Mouse (Mus musculus): Measurements from ENCODE around the gene Wnt3. TPM values are rescaled to one million over a fixed set of nuclear protein-coding genes. Genes with fewer than 3 reads are reported as not detected.

The Wnt3 gene
- polyA plus RNA-seq, 1 experiment from 2014 or later, result 1.5 TPM

- H3K4me3 ChIP-seq, result no peak overlapping the region
- no peaks in the 10 kb centered on the region for H3K27me3 ChIP-seq (ENCODE audit: insufficient read depth, poor library complexity, severe bottlenecking)
- 0 out of 2 replicates have a peak, but pooled peaks cover 14% of the 10 kb centered on the region for H3K36me3 ChIP-seq
- no peak for DNase-seq (ENCODE audit: low spot score)
- H3K4me1 ChIP-seq, result no peaks in the 10 kb centered on the region
- no peaks in the 10 kb centered on the region for H3K9me3 ChIP-seq
- 83% methylated on average over 3 of the region's 3 CpGs for WGBS
- H3K27ac ChIP-seq, result no peak overlapping the region
Observed at GRCm38 (mm10) chr11:103831766-103832165, 57.8 kb downstream of the Wnt3 start.

GRCm38 (mm10) chr11:103832331-103832730 lies 58.4 kb downstream of the Wnt3 start:
- no peak overlapping the region for H3K4me3 ChIP-seq
- no peak for DNase-seq (ENCODE audit: low spot score)
- H3K36me3 ChIP-seq, result 0 out of 2 replicates have a peak, but pooled peaks cover 9% of the 10 kb centered on the region
- H3K27ac ChIP-seq, result no peak overlapping the region
- no peaks in the 10 kb centered on the region for H3K27me3 ChIP-seq (ENCODE audit: insufficient read depth, poor library complexity, severe bottlenecking)
- no peaks in the 10 kb centered on the region for H3K4me1 ChIP-seq
- 85% methylated on average over 4 of the region's 4 CpGs for WGBS
- no peaks in the 10 kb centered on the region for H3K9me3 ChIP-seq

- H3K36me3 ChIP-seq, result no peaks in the 10 kb centered on the region
- H3K27ac ChIP-seq, result no peak overlapping the region
- DNase-seq (ENCODE audit: low spot score), result no peak
- no peaks in the 10 kb centered on the region for H3K9me3 ChIP-seq
- no peak overlapping the region for H3K4me3 ChIP-seq
- 73% methylated on average over 2 of the region's 2 CpGs for WGBS
- H3K4me1 ChIP-seq, result peaks cover 13% of the 10 kb centered on the region
- no peaks in the 10 kb centered on the region for H3K27me3 ChIP-seq (ENCODE audit: insufficient read depth, poor library complexity, severe bottlenecking)
Observed at GRCm38 (mm10) chr11:103838955-103839354, 65.0 kb downstream of the Wnt3 start.

GRCm38 (mm10) chr11:103840834-103841233 lies 66.9 kb downstream of the Wnt3 start:
- peaks cover 13% of the 10 kb centered on the region for H3K4me1 ChIP-seq
- H3K9me3 ChIP-seq, result no peaks in the 10 kb centered on the region
- H3K36me3 ChIP-seq, result no peaks in the 10 kb centered on the region
- peak; percentile 74 for DNase-seq (ENCODE audit: low spot score)
- no peaks in the 10 kb centered on the region for H3K27me3 ChIP-seq (ENCODE audit: insufficient read depth, poor library complexity, severe bottlenecking)
- WGBS, result 11% methylated on average over 11 of the region's 11 CpGs
- no peak overlapping the region for H3K4me3 ChIP-seq
- no peak overlapping the region for H3K27ac ChIP-seq

GRCm38 (mm10) chr11:103848287-103848686 lies 74.3 kb downstream of the Wnt3 start:
- no peak for DNase-seq (ENCODE audit: low spot score)
- Histone ChIP-seq H3K36me3 (no peaks in the 10 kb centered on the region), H3K27ac (no peak overlapping the region), H3K27me3 (ENCODE audit: insufficient read depth, poor library complexity, severe bottlenecking) (no peaks in the 10 kb centered on the region), H3K9me3 (no peaks in the 10 kb centered on the region), H3K4me1 (peaks cover 8% of the 10 kb centered on the region), H3K4me3 (no peak overlapping the region)
- WGBS, result 88% methylated on average over 11 of the region's 11 CpGs

- Histone ChIP-seq H3K27ac (no peak overlapping the region), H3K4me3 (no peak overlapping the region), H3K27me3 (ENCODE audit: insufficient read depth, poor library complexity, severe bottlenecking) (no peaks in the 10 kb centered on the region), H3K9me3 (no peaks in the 10 kb centered on the region), H3K36me3 (peaks cover 7% of the 10 kb centered on the region; the same call in 1 of the 2 replicates), H3K4me1 (peaks cover 13% of the 10 kb centered on the region)
- 50% methylated on average over 16 of the region's 16 CpGs for WGBS
- no peak for DNase-seq (ENCODE audit: low spot score)
Observed at GRCm38 (mm10) chr11:103852590-103853283, 78.8 kb downstream of the Wnt3 start.

- Histone ChIP-seq H3K36me3 (peaks cover 10% of the 10 kb centered on the region; the same call in 1 of the 2 replicates), H3K27me3 (ENCODE audit: insufficient read depth, poor library complexity, severe bottlenecking) (no peaks in the 10 kb centered on the region), H3K27ac (no peak overlapping the region), H3K9me3 (no peaks in the 10 kb centered on the region), H3K4me1 (peaks cover 13% of the 10 kb centered on the region), H3K4me3 (no peak overlapping the region)
- DNase-seq (ENCODE audit: low spot score), result peak; percentile 71
- WGBS, result 43% methylated on average over 10 of the region's 10 CpGs
Observed at GRCm38 (mm10) chr11:103853284-103853920, 79.5 kb downstream of the Wnt3 start.

- DNase-seq (ENCODE audit: low spot score), result peak; percentile 56
- H3K36me3 ChIP-seq, result peaks cover 13% of the 10 kb centered on the region; the same call in 1 of the 2 replicates
- H3K9me3 ChIP-seq, result no peaks in the 10 kb centered on the region
- H3K27ac ChIP-seq, result no peak overlapping the region
- no peak overlapping the region for H3K4me3 ChIP-seq
- 76% methylated on average over 9 of the region's 9 CpGs for WGBS
- peaks cover 13% of the 10 kb centered on the region for H3K4me1 ChIP-seq
- no peaks in the 10 kb centered on the region for H3K27me3 ChIP-seq (ENCODE audit: insufficient read depth, poor library complexity, severe bottlenecking)
Observed at GRCm38 (mm10) chr11:103854294-103854693, 80.3 kb downstream of the Wnt3 start.

GRCm38 (mm10) chr11:103856641-103857040 lies 82.7 kb downstream of the Wnt3 start:
- Histone ChIP-seq H3K4me1 (peaks cover 13% of the 10 kb centered on the region), H3K9me3 (no peaks in the 10 kb centered on the region), H3K27ac (no peak overlapping the region), H3K36me3 (peaks cover 27% of the 10 kb centered on the region), H3K27me3 (ENCODE audit: insufficient read depth, poor library complexity, severe bottlenecking) (no peaks in the 10 kb centered on the region), H3K4me3 (no peak overlapping the region)
- WGBS, result 88% methylated on average over 7 of the region's 7 CpGs
- DNase-seq (ENCODE audit: low spot score), result peak; percentile 51

- 0 out of 2 replicates have a peak, but pooled peaks cover under 1% of the 10 kb centered on the region for H3K4me1 ChIP-seq
- 39% methylated on average over 5 of the region's 5 CpGs for WGBS
- H3K9me3 ChIP-seq, result no peaks in the 10 kb centered on the region
- no peaks in the 10 kb centered on the region for H3K27me3 ChIP-seq (ENCODE audit: insufficient read depth, poor library complexity, severe bottlenecking)
- DNase-seq (ENCODE audit: low spot score), result peak; percentile 6
- H3K36me3 ChIP-seq, result peaks cover 34% of the 10 kb centered on the region
- H3K4me3 ChIP-seq, result no peak overlapping the region
- no peak overlapping the region for H3K27ac ChIP-seq
Observed at GRCm38 (mm10) chr11:103858760-103859159, 84.8 kb downstream of the Wnt3 start.

- 67% methylated on average over 4 of the region's 4 CpGs for WGBS
- H3K4me3 ChIP-seq, result no peak overlapping the region
- H3K27me3 ChIP-seq (ENCODE audit: insufficient read depth, poor library complexity, severe bottlenecking), result no peaks in the 10 kb centered on the region
- no peaks in the 10 kb centered on the region for H3K9me3 ChIP-seq
- H3K36me3 ChIP-seq, result peaks cover 34% of the 10 kb centered on the region
- H3K27ac ChIP-seq, result no peak overlapping the region
- no peaks in the 10 kb centered on the region for H3K4me1 ChIP-seq
- peak; percentile 60 for DNase-seq (ENCODE audit: low spot score)
Observed at GRCm38 (mm10) chr11:103859933-103860610, 86.1 kb downstream of the Wnt3 start.

- DNase-seq (ENCODE audit: low spot score), result peak; percentile 75
- WGBS, result 54% methylated on average over 8 of the region's 8 CpGs
Observed at GRCm38 (mm10) chr11:103862951-103863350, 89.0 kb downstream of the Wnt3 start.

GRCm38 (mm10) chr11:103864486-103864885 lies 90.5 kb downstream of the Wnt3 start:
- no peak overlapping the region for H3K27ac ChIP-seq
- H3K4me1 ChIP-seq, result no peaks in the 10 kb centered on the region; the same call in 1 of the 2 replicates
- 82% methylated on average over 4 of the region's 4 CpGs for WGBS
- H3K27me3 ChIP-seq (ENCODE audit: insufficient read depth, poor library complexity, severe bottlenecking), result no peaks in the 10 kb centered on the region
- no peak overlapping the region for H3K4me3 ChIP-seq
- no peak for DNase-seq (ENCODE audit: low spot score)
- no peaks in the 10 kb centered on the region for H3K9me3 ChIP-seq
- peaks cover 23% of the 10 kb centered on the region for H3K36me3 ChIP-seq

More at GRCm38 (mm10) chr11:103862951-103863350, 89.0 kb downstream of the Wnt3 start:
- H3K27ac ChIP-seq, result no peak overlapping the region
- no peaks in the 10 kb centered on the region for H3K9me3 ChIP-seq
- no peak overlapping the region for H3K4me3 ChIP-seq
- H3K27me3 ChIP-seq (ENCODE audit: insufficient read depth, poor library complexity, severe bottlenecking), result no peaks in the 10 kb centered on the region
- peaks cover 26% of the 10 kb centered on the region for H3K36me3 ChIP-seq
- H3K4me1 ChIP-seq, result no peaks in the 10 kb centered on the region; the same call in 1 of the 2 replicates

Measured in heart, embryonic 10.5 days (tissue).